Mouse (Mus musculus) thymus, adult 2 months (tissue): ENCODE results near the gene Rsbn1. TPM values are rescaled to one million over a fixed set of nuclear protein-coding genes. Genes with fewer than 3 reads are reported as not detected.

Experiments used
- DNase-seq: peaks from one replicate; pipeline ENCODE4 v3.0.0; 2021
- H3K27ac ChIP-seq: fragments of 200-500 bp; 2 replicates; pipeline ENCODE4 v1.5.1; 2012; ENCODE audit warnings: low read length, control low read depth; ENCODE audit not compliant: control insufficient read depth, insufficient read depth
- H3K27me3 ChIP-seq: fragments of 200-500 bp; 2 replicates; pipeline ENCODE4 v1.6.1; 2012; ENCODE audit warnings: mild to moderate bottlenecking, low read length, moderate library complexity, mixed read lengths; ENCODE audit not compliant: control insufficient read depth, insufficient read depth
- H3K36me3 ChIP-seq: fragments of 200-500 bp; 2 replicates; pipeline ENCODE4 v1.6.1; 2012; ENCODE audit warnings: mild to moderate bottlenecking, low read length, moderate library complexity; ENCODE audit not compliant: control insufficient read depth, insufficient read depth
- H3K4me1 ChIP-seq: fragments of 200-500 bp; replicated peaks from 2 replicates; pipeline ENCODE4 v1.6.1; 2012; ENCODE audit warnings: low read length; ENCODE audit not compliant: control insufficient read depth, insufficient read depth
- H3K4me3 ChIP-seq: fragments of 200-500 bp; 2 replicates; pipeline ENCODE4 v1.5.1; 2012; ENCODE audit warnings: mild to moderate bottlenecking, low read length, control low read depth, moderate library complexity; ENCODE audit not compliant: control insufficient read depth, insufficient read depth
- CTCF ChIP-seq: fragments of 200-500 bp; IDR thresholded peaks from 2 replicates; pipeline ENCODE4 v1.5.1; 2012; ENCODE audit warnings: mild to moderate bottlenecking, control low read depth, low read length, moderate library complexity, borderline replicate concordance; ENCODE audit not compliant: control insufficient read depth, poor library complexity, insufficient read depth; ENCODE audit errors: extremely low read depth
- POLR2A ChIP-seq: fragments of 200-500 bp; IDR thresholded peaks from 2 replicates; pipeline ENCODE4 v1.6.1; 2012; ENCODE audit warnings: mild to moderate bottlenecking, low read length, control low read depth, moderate library complexity; ENCODE audit not compliant: control insufficient read depth, poor library complexity, insufficient read depth; ENCODE audit errors: extremely low read depth
- WGBS: fragments of 180-500 bp; shearing (Covaris S2); methylation state at CpG from one replicate; pipeline ENCODE4 v1.1.7; 2018; 5-methylcytosine and 5-hydroxymethylcytosine counted together
- polyA plus RNA-seq: library from polyadenylated mRNA; depleted of rRNA; stranded (reverse); fragments of >200 nt; gene quantifications from 2 replicates; pipeline ENCODE4 v1.2.3, GENCODE M21; 2012; rRNA removed

The Rsbn1 gene
- polyA plus RNA-seq, 1 experiment: 10.9 TPM

DNA sequence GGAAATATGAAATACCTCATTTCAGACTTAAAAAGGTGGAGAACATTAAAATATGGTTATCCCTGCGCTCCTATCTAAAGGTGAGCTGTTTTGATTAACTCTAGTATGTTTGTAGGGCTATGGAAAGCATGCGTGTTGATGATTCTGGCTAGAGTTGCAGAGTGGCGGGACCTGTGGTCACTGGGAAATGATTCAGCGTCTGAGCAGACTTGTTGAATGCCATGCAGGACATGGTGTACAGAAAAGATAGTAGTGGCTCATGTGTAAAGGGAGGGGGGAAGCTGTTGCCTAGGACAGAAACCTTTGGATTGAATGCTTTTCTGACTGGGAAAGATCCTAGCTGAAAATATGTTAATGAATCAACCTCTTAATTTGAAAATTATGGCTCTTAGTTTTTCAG lies 84.8 kb downstream of the Rsbn1 start:
- no peaks in the 10 kb centered on the region for H3K27me3 ChIP-seq
- DNase-seq: no peak
- peaks cover 51% of the 10 kb centered on the region for H3K36me3 ChIP-seq
- H3K4me3 ChIP-seq: no peak overlapping the region
- no peak overlapping the region for H3K27ac ChIP-seq
- TF ChIP-seq CTCF (no peak), POLR2A (no peak)
- H3K4me1 ChIP-seq: no peaks in the 10 kb centered on the region
- WGBS: 89% methylated on average over 4 of the region's 4 CpGs

GRCm38 (mm10) chr3:104006896-104007466 lies 93.1 kb downstream of the Rsbn1 start:
- no peak overlapping the region for H3K27ac ChIP-seq
- H3K36me3 ChIP-seq: peaks cover 54% of the 10 kb centered on the region
- 97% methylated on average over 8 of the region's 8 CpGs for WGBS
- no peaks in the 10 kb centered on the region for H3K4me1 ChIP-seq
- TF ChIP-seq POLR2A (no peak), CTCF (no peak)
- H3K27me3 ChIP-seq: no peaks in the 10 kb centered on the region
- no peak for DNase-seq
- no peak overlapping the region for H3K4me3 ChIP-seq

GRCm38 (mm10) chr3:104007479-104007878 lies 93.6 kb downstream of the Rsbn1 start:
- Histone ChIP-seq H3K27me3 (no peaks in the 10 kb centered on the region), H3K4me1 (no peaks in the 10 kb centered on the region), H3K4me3 (no peak overlapping the region), H3K27ac (no peak overlapping the region), H3K36me3 (peaks cover 54% of the 10 kb centered on the region)
- 93% methylated on average over 8 of the region's 8 CpGs for WGBS
- no peak for DNase-seq
- TF ChIP-seq POLR2A: no peak
- TF ChIP-seq CTCF: no peak

DNA sequence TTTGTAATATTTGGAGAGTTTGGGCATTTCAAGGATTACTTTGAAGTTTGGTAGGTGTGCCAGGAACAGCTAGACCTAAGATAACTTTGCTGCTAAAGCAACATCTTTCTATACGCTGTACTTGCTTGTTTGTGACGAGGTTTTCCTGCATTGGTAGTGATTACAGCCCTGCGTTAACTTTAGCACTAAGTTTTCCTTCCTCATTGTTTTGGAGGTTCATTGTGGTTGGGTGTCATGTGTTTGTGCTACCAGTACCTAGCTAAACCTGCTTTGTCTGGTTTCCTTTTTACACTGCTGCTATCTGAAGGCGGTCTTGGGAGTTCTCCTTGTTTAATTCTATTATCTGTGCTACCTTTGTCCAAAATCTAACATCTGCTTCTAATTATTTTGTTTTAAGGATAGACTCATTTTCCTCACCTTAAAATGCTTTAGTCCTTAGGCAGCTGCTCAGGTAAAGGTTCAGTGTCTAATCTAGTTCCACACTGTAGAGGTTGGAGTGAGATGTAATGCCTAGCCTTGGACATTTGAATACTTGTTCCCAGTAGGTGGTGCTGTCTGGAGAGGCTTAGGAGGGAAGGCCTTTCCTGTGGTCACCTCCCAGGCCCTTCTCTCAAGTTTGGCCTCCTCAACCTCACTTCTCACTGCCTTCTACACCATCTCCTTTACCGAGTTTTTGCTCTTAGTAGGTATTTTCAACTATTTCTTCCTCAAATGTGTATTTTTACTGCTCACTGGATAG lies 96.2 kb downstream of the Rsbn1 start:
- peaks cover 51% of the 10 kb centered on the region for H3K36me3 ChIP-seq
- no peak overlapping the region for H3K27ac ChIP-seq
- TF ChIP-seq CTCF (no peak), POLR2A (no peak)
- H3K27me3 ChIP-seq: no peaks in the 10 kb centered on the region
- no peaks in the 10 kb centered on the region for H3K4me1 ChIP-seq
- no peak for DNase-seq
- H3K4me3 ChIP-seq: no peak overlapping the region
- 78% methylated on average over 5 of the region's 5 CpGs for WGBS

GRCm38 (mm10) chr3:104011972-104012371 lies 98.1 kb downstream of the Rsbn1 start:
- WGBS: 59% methylated on average over 2 of the region's 2 CpGs
- no peak for TF ChIP-seq POLR2A
- TF ChIP-seq CTCF: no peak
- Histone ChIP-seq H3K36me3 (peaks cover 49% of the 10 kb centered on the region), H3K27me3 (no peaks in the 10 kb centered on the region), H3K4me1 (no peaks in the 10 kb centered on the region), H3K27ac (no peak overlapping the region), H3K4me3 (no peak overlapping the region)
- no peak for DNase-seq

Other genes starting within 250 kb of the Rsbn1 start
- gene Olfml3, start 176.1 kb upstream of the Rsbn1 start, polyA plus RNA-seq: 4.2 and 6.1 TPM in 2 replicates
- gene Gm10964, start 174.8 kb upstream of the Rsbn1 start, polyA plus RNA-seq: not detected in 2 replicates
- gene Hipk1, start 122.6 kb upstream of the Rsbn1 start, polyA plus RNA-seq: 172 and 231 TPM in 2 replicates
- gene Dclre1b, start 104.7 kb upstream of the Rsbn1 start, polyA plus RNA-seq: 38.1 and 44.3 TPM in 2 replicates
- gene Ap4b1, start 104.6 kb upstream of the Rsbn1 start, polyA plus RNA-seq: 24.0 and 24.4 TPM in 2 replicates
- 1.2 and 2.7 TPM in 2 replicates for gene Gm43064, start 104.5 kb upstream of the Rsbn1 start, polyA plus RNA-seq
- 0.37 and 0.84 TPM in 2 replicates for gene Bcl2l15, start 81.5 kb upstream of the Rsbn1 start, polyA plus RNA-seq
- gene Ptpn22, start 54.3 kb upstream of the Rsbn1 start, polyA plus RNA-seq: 60.4 and 68.3 TPM in 2 replicates
- gene Phtf1, start 54.0 kb downstream of the Rsbn1 start, polyA plus RNA-seq: 16.9 and 20.7 TPM in 2 replicates